Mouse (Mus musculus) embryonic facial prominence, embryonic 12.5 days (tissue): ENCODE results near the gene Selenbp1. TPM values are rescaled to one million over a fixed set of nuclear protein-coding genes. Genes with fewer than 3 reads are reported as not detected.

ENCODE experiments used
- ATAC-seq: fragments of 200-750 bp; cut with Nextera tagmentation; 2 replicates; pipeline ENCODE4 v1.8.0; 2017; ENCODE audit not compliant: insufficient number of reproducible peaks, insufficient read depth, low FRiP score, low TSS enrichment
- H3K27ac ChIP-seq: fragments of 300-500 bp; sonication (generic); 2 replicates; pipeline ENCODE4 v1.5.1; 2016; ENCODE audit warnings: mild to moderate bottlenecking
- H3K27me3 ChIP-seq: fragments of 300-500 bp; sonication (generic); 2 replicates; pipeline ENCODE4 v1.6.1; 2016; ENCODE audit warnings: mild to moderate bottlenecking, moderate library complexity
- H3K36me3 ChIP-seq: fragments of 300-500 bp; sonication (generic); 2 replicates; pipeline ENCODE4 v1.6.1; 2016; ENCODE audit warnings: mild to moderate bottlenecking
- H3K4me1 ChIP-seq: fragments of 300-500 bp; sonication (generic); 2 replicates; pipeline ENCODE4 v1.6.1; 2016
- H3K4me2 ChIP-seq: fragments of 300-500 bp; sonication (generic); replicated peaks from 2 replicates; pipeline ENCODE4 v1.6.1; 2016; ENCODE audit warnings: mild to moderate bottlenecking, moderate library complexity
- H3K4me3 ChIP-seq: fragments of 300-500 bp; sonication (generic); 2 replicates; pipeline ENCODE4 v1.5.1; 2016; ENCODE audit warnings: mild to moderate bottlenecking
- H3K9ac ChIP-seq: fragments of 300-500 bp; sonication (generic); 2 replicates; pipeline ENCODE4 v1.6.1; 2016; ENCODE audit warnings: mild to moderate bottlenecking, moderate library complexity
- H3K9me3 ChIP-seq: fragments of 300-500 bp; sonication (generic); 2 replicates; pipeline ENCODE4 v1.6.1; 2016; ENCODE audit warnings: mild to moderate bottlenecking, moderate library complexity
- WGBS: fragments of 180-500 bp; shearing (Covaris S2); methylation state at CpG from one replicate; pipeline ENCODE4 v1.1.7; 2016; 5-methylcytosine and 5-hydroxymethylcytosine counted together
- polyA plus RNA-seq: library from polyadenylated mRNA; unstranded; fragments of >200 nt; fragmentation: Nextera tagmentation; extraction: Ambion mirVana; gene quantifications from 2 replicates; pipeline ENCODE4 v1.2.1, GENCODE M21; 2016

Gene Selenbp1
- polyA plus RNA-seq, 1 experiment from 2014 or later: 18.8 TPM

- Histone ChIP-seq H3K9me3 (no peaks in the 10 kb centered on the region), H3K9ac (no peak overlapping the region), H3K4me2 (no peak overlapping the region), H3K27ac (no peak overlapping the region), H3K36me3 (peaks cover 45% of the 10 kb centered on the region), H3K27me3 (no peaks in the 10 kb centered on the region), H3K4me1 (peaks cover 7% of the 10 kb centered on the region; the same call in 1 of the 2 replicates), H3K4me3 (no peak overlapping the region)
- ATAC-seq: no peak
- WGBS: 62% methylated on average over 8 of the region's 8 CpGs
These were observed 27.0 kb downstream of the Selenbp1 start for GRCm38 (mm10) chr3:94959871-94960270.

- peaks cover 3% of the 10 kb centered on the region; the same call in 1 of the 2 replicates for H3K4me1 ChIP-seq
- WGBS: 53% methylated on average over 5 of the region's 5 CpGs
- no peak overlapping the region for H3K4me3 ChIP-seq
- no peak overlapping the region for H3K27ac ChIP-seq
- peaks cover 42% of the 10 kb centered on the region for H3K36me3 ChIP-seq
- H3K4me2 ChIP-seq: no peak overlapping the region
- no peak for ATAC-seq
- no peaks in the 10 kb centered on the region for H3K27me3 ChIP-seq
- no peak overlapping the region for H3K9ac ChIP-seq
- H3K9me3 ChIP-seq: no peaks in the 10 kb centered on the region
These were observed 27.5 kb downstream of the Selenbp1 start for GRCm38 (mm10) chr3:94960322-94960721.

- H3K36me3 ChIP-seq: no peaks in the 10 kb centered on the region
- no peaks in the 10 kb centered on the region for H3K9me3 ChIP-seq
- H3K9ac ChIP-seq: no peak overlapping the region
- no peak for ATAC-seq
- H3K27ac ChIP-seq: no peak overlapping the region
- H3K4me3 ChIP-seq: no peak overlapping the region
- H3K4me1 ChIP-seq: no peaks in the 10 kb centered on the region
- 87% methylated on average over 1 of the region's 1 CpGs for WGBS
- H3K27me3 ChIP-seq: no peaks in the 10 kb centered on the region
- H3K4me2 ChIP-seq: no peak overlapping the region
These were observed 32.1 kb downstream of the Selenbp1 start for GRCm38 (mm10) chr3:94964989-94965388.

GRCm38 (mm10) chr3:94965878-94966277 lies 33.0 kb downstream of the Selenbp1 start:
- Histone ChIP-seq H3K27ac (no peak overlapping the region), H3K9ac (no peak overlapping the region), H3K36me3 (no peaks in the 10 kb centered on the region), H3K4me1 (no peaks in the 10 kb centered on the region), H3K4me3 (no peak overlapping the region), H3K9me3 (no peaks in the 10 kb centered on the region), H3K27me3 (no peaks in the 10 kb centered on the region), H3K4me2 (no peak overlapping the region)
- ATAC-seq: no peak
- 76% methylated on average over 1 of the region's 1 CpGs for WGBS

GRCm38 (mm10) chr3:94972552-94972951 lies 39.7 kb downstream of the Selenbp1 start:
- Histone ChIP-seq H3K4me3 (no peak overlapping the region), H3K9me3 (no peaks in the 10 kb centered on the region), H3K27me3 (no peaks in the 10 kb centered on the region), H3K36me3 (0 out of 2 replicates have a peak, but pooled peaks cover 4% of the 10 kb centered on the region), H3K27ac (no peak overlapping the region), H3K4me1 (peaks cover 14% of the 10 kb centered on the region; the same call in 1 of the 2 replicates), H3K9ac (no peak overlapping the region), H3K4me2 (no peak overlapping the region)
- 83% methylated on average over 3 of the region's 3 CpGs for WGBS
- no peak for ATAC-seq

GRCm38 (mm10) chr3:94973620-94974019 lies 40.8 kb downstream of the Selenbp1 start:
- no peak overlapping the region for H3K9ac ChIP-seq

GRCm38 (mm10) chr3:94974026-94974527 lies 41.2 kb downstream of the Selenbp1 start:
- peak overlapping the region; percentile 52 for H3K9ac ChIP-seq
- no peak for ATAC-seq
- WGBS: 16% methylated on average over 9 of the region's 9 CpGs
- H3K4me1 ChIP-seq: peaks cover 14% of the 10 kb centered on the region; the same call in 1 of the 2 replicates
- H3K4me2 ChIP-seq: peak overlapping the region; percentile 57
- H3K36me3 ChIP-seq: 0 out of 2 replicates have a peak, but pooled peaks cover 9% of the 10 kb centered on the region
- H3K27ac ChIP-seq: no peak overlapping the region
- H3K4me3 ChIP-seq: peak overlapping the region; percentile 90
- H3K27me3 ChIP-seq: no peaks in the 10 kb centered on the region
- no peaks in the 10 kb centered on the region for H3K9me3 ChIP-seq

More at GRCm38 (mm10) chr3:94973620-94974019, 40.8 kb downstream of the Selenbp1 start:
- no peaks in the 10 kb centered on the region for H3K9me3 ChIP-seq
- 89% methylated on average over 5 of the region's 5 CpGs for WGBS
- peaks cover 14% of the 10 kb centered on the region; the same call in 1 of the 2 replicates for H3K4me1 ChIP-seq
- H3K4me2 ChIP-seq: peak overlapping the region; percentile 57
- no peak for ATAC-seq
- no peaks in the 10 kb centered on the region for H3K27me3 ChIP-seq
- no peak overlapping the region for H3K27ac ChIP-seq
- peak overlapping the region; percentile 90 for H3K4me3 ChIP-seq
- 0 out of 2 replicates have a peak, but pooled peaks cover 9% of the 10 kb centered on the region for H3K36me3 ChIP-seq

- Histone ChIP-seq H3K4me2 (peak within 1 kb of the TSS; percentile 71), H3K4me3 (peak within 1 kb of the TSS; percentile 90), H3K9ac (peak within 1 kb of the TSS; percentile 94), H3K4me1 (peaks cover 14% of the 10 kb centered on the region; the same call in 1 of the 2 replicates), H3K27me3 (no peaks in the 10 kb centered on the region), H3K9me3 (no peaks in the 10 kb centered on the region), H3K36me3 (0 out of 2 replicates have a peak, but pooled peaks cover 9% of the 10 kb centered on the region), H3K27ac (peak within 1 kb of the TSS; percentile 91)
- peak; percentile 91 for ATAC-seq
- WGBS: under 1% methylated on average over 57 of the region's 57 CpGs
These were observed 41.9 kb downstream of the Selenbp1 start, which contains the start of gene Pi4kb for GRCm38 (mm10) chr3:94974528-94975422. TSS of gene Pi4kb (plus strand) at chr3:94974731.

- Histone ChIP-seq H3K9ac (no peak overlapping the region), H3K36me3 (peaks cover 34% of the 10 kb centered on the region), H3K4me3 (no peak overlapping the region), H3K27ac (no peak overlapping the region), H3K4me2 (no peak overlapping the region), H3K4me1 (peaks cover 13% of the 10 kb centered on the region), H3K9me3 (no peaks in the 10 kb centered on the region), H3K27me3 (no peaks in the 10 kb centered on the region)
- ATAC-seq: no peak
- 90% methylated on average over 11 of the region's 11 CpGs for WGBS
These were observed 51.5 kb downstream of the Selenbp1 start for GRCm38 (mm10) chr3:94984312-94984711.

GRCm38 (mm10) chr3:94985513-94985912 lies 52.7 kb downstream of the Selenbp1 start:
- Histone ChIP-seq H3K9me3 (no peaks in the 10 kb centered on the region), H3K4me3 (no peak overlapping the region), H3K27me3 (no peaks in the 10 kb centered on the region), H3K36me3 (peaks cover 34% of the 10 kb centered on the region), H3K9ac (no peak overlapping the region), H3K4me2 (no peak overlapping the region), H3K27ac (no peak overlapping the region), H3K4me1 (peaks cover 21% of the 10 kb centered on the region)
- WGBS: 98% methylated on average over 2 of the region's 2 CpGs
- ATAC-seq: no peak

- Histone ChIP-seq H3K27ac (no peak overlapping the region), H3K36me3 (peaks cover 38% of the 10 kb centered on the region), H3K4me2 (no peak overlapping the region), H3K4me3 (no peak overlapping the region), H3K4me1 (peaks cover 23% of the 10 kb centered on the region), H3K9me3 (no peaks in the 10 kb centered on the region), H3K9ac (no peak overlapping the region), H3K27me3 (no peaks in the 10 kb centered on the region)
- ATAC-seq: no peak
These were observed 54.7 kb downstream of the Selenbp1 start for GRCm38 (mm10) chr3:94987578-94987977.
